Mouse (Mus musculus): ENCODE data around the gene Pkmyt1. TPM values are rescaled to one million over a fixed set of nuclear protein-coding genes. Genes with fewer than 3 reads are reported as not detected.

The Pkmyt1 gene
- polyA plus RNA-seq, 1 experiment from 2014 or later, result 16.7 TPM

- Histone ChIP-seq H3K4me1 (replicated peaks) (peaks cover 11% of the 10 kb centered on the region), H3K4me2 (no peak overlapping the region), H3K9me3 (no peaks in the 10 kb centered on the region), H3K9ac (no peak overlapping the region), H3K27me3 (peaks cover 28% of the 10 kb centered on the region), H3K4me3 (no peak overlapping the region), H3K36me3 (no peaks in the 10 kb centered on the region), H3K27ac (replicated peaks) (no peak overlapping the region)
- 7% methylated on average over 3 of the region's 3 CpGs for WGBS
- no peak for ATAC-seq (ENCODE audit: low read depth)
Observed at GRCm38 (mm10) chr17:23695801-23696200, 30.3 kb upstream of the Pkmyt1 start.

GRCm38 (mm10) chr17:23699131-23700077 is 26.7 kb upstream of the Pkmyt1 start:
- Histone ChIP-seq H3K27ac (replicated peaks) (peak overlapping the region; percentile 64), H3K4me2 (peak overlapping the region; percentile 94), H3K4me1 (replicated peaks) (peaks cover 11% of the 10 kb centered on the region), H3K4me3 (peak overlapping the region; percentile 78), H3K9me3 (no peaks in the 10 kb centered on the region), H3K36me3 (no peaks in the 10 kb centered on the region), H3K9ac (peak overlapping the region; percentile 78), H3K27me3 (peaks cover 49% of the 10 kb centered on the region)
- WGBS, result under 1% methylated on average over 74 of the region's 101 CpGs
- ATAC-seq (ENCODE audit: low read depth), result peak; percentile 80

GRCm38 (mm10) chr17:23700079-23700478 is 26.1 kb upstream of the Pkmyt1 start:
- H3K4me3 ChIP-seq, result peak overlapping the region; percentile 78
- H3K9me3 ChIP-seq, result no peaks in the 10 kb centered on the region
- WGBS, result under 1% methylated on average over 27 of the region's 28 CpGs
- peak; percentile 96 for ATAC-seq (ENCODE audit: low read depth)
- H3K4me1 ChIP-seq (replicated peaks), result peaks cover 16% of the 10 kb centered on the region
- H3K27ac ChIP-seq (replicated peaks), result peak overlapping the region; percentile 64
- H3K36me3 ChIP-seq, result no peaks in the 10 kb centered on the region
- H3K9ac ChIP-seq, result peak overlapping the region; percentile 78
- H3K27me3 ChIP-seq, result peaks cover 49% of the 10 kb centered on the region
- peak overlapping the region; percentile 94 for H3K4me2 ChIP-seq

GRCm38 (mm10) chr17:23703301-23703700 is 22.8 kb upstream of the Pkmyt1 start:
- Histone ChIP-seq H3K36me3 (no peaks in the 10 kb centered on the region), H3K27me3 (peaks cover 44% of the 10 kb centered on the region), H3K9me3 (no peaks in the 10 kb centered on the region), H3K4me3 (no peak overlapping the region), H3K4me2 (no peak overlapping the region), H3K27ac (replicated peaks) (no peak overlapping the region), H3K9ac (no peak overlapping the region), H3K4me1 (replicated peaks) (peaks cover 21% of the 10 kb centered on the region)
- ATAC-seq (ENCODE audit: low read depth), result no peak
- WGBS, result 88% methylated on average over 9 of the region's 9 CpGs

DNA sequence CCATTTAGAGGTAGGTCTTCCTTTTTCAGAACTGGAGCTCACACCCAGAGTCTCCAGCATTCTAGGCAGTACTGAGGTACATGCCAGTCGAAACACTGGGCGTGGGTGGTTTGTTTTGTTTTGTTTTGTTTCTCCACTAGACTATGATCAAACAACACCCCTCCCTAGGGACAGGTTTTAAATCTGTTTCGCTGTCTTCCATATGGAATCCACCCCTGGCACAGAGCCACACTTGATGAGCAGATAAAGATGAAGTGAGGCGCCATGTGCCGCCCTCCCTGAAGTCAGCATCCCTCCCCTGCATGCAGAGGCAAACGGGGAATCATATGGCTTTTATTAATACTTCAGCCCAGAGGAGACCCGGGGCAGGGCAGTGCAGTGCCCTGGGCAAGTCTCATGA is 21.4 kb upstream of the Pkmyt1 start:
- Histone ChIP-seq H3K4me3 (no peak overlapping the region), H3K27ac (replicated peaks) (0 out of 2 replicates have a peak overlapping the region, but pooled peaks have one; percentile 4), H3K4me1 (replicated peaks) (peaks cover 14% of the 10 kb centered on the region), H3K9me3 (no peaks in the 10 kb centered on the region), H3K9ac (peak overlapping the region; percentile 6; the same call in 1 of the 2 replicates), H3K4me2 (0 out of 2 replicates have a peak overlapping the region, but pooled peaks have one; percentile 4), H3K27me3 (peaks cover 33% of the 10 kb centered on the region), H3K36me3 (no peaks in the 10 kb centered on the region)
- WGBS, result 40% methylated on average over 7 of the region's 7 CpGs
- peak; percentile 36; the same call in 1 of the 2 replicates for ATAC-seq (ENCODE audit: low read depth)

GRCm38 (mm10) chr17:23705525-23706104 is 20.5 kb upstream of the Pkmyt1 start:
- 75% methylated on average over 7 of the region's 7 CpGs for WGBS
- Histone ChIP-seq H3K4me2 (no peak overlapping the region), H3K9me3 (no peaks in the 10 kb centered on the region), H3K4me3 (no peak overlapping the region), H3K27me3 (peaks cover 33% of the 10 kb centered on the region), H3K36me3 (no peaks in the 10 kb centered on the region), H3K4me1 (replicated peaks) (peaks cover 10% of the 10 kb centered on the region; the same call in 1 of the 2 replicates), H3K9ac (no peak overlapping the region), H3K27ac (replicated peaks) (no peak overlapping the region)
- ATAC-seq (ENCODE audit: low read depth), result peak; percentile 42; the same call in 1 of the 2 replicates

DNA sequence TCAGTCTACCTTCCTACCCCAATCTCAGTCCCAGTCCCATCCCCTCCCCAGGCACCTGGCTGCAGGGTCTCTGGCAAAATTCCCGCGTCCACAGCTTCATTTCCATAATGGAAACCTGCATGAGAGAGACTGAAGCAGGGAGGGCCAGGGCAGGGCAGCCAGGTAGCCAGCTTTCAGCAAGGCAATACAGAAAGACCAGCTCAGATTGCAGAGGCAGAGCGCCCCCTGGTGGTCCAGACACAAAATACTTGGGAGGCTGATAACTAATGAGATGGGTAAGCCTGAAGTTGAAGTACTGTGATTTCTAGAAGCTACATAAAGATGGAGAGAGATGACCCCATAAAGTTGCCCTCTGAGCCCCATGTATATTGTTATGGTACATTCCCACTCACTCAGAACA is 19.9 kb upstream of the Pkmyt1 start:
- Histone ChIP-seq H3K27me3 (peaks cover 27% of the 10 kb centered on the region), H3K4me1 (replicated peaks) (peaks cover 10% of the 10 kb centered on the region; the same call in 1 of the 2 replicates), H3K9ac (no peak overlapping the region), H3K4me2 (no peak overlapping the region), H3K36me3 (no peaks in the 10 kb centered on the region), H3K27ac (replicated peaks) (no peak overlapping the region), H3K4me3 (no peak overlapping the region), H3K9me3 (no peaks in the 10 kb centered on the region)
- ATAC-seq (ENCODE audit: low read depth), result peak; percentile 30; the same call in 1 of the 2 replicates
- 1% methylated on average over 3 of the region's 3 CpGs for WGBS

DNA sequence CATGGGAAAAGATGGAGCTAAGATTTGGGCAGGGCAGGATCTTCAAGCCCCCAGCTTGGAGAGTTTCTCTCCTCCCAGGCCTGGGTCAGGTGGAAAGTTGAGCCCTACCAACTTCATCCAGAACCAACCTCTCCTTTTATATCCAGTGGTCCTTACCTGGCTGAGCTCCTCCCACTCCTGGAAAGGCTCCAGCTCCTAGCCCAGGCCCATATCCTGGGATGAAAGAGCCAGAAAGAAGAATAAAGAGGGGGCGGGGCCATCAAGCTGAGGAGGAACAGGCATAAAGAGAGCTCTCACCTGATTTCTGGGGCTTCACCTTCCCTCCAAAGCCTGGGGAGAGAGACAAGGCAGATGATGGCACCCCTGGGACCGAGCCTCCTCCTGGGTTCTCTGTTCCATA is 9.1 kb upstream of the Pkmyt1 start:
- ATAC-seq (ENCODE audit: low read depth), result no peak

DNA sequence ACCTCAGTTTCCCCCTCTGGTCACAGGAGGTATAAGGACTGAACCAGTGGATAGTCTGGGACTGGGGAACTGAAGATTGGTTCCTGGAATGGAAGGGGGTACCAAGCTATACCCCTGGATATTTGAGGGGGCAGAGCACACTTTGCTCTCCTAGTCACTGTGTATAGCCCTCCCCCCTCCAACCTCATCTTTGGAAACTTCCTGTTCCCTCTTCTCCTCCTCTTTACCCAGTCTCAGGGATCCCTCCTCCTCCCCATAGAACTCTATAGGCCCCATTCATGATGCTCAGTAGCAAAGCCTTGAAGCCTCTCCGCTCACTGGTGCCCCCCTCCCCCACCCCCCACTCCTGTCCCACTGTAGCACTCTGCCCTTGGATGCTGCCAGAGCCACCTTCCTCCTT is 6.7 kb upstream of the Pkmyt1 start:
- H3K4me3 ChIP-seq, result no peak overlapping the region
- H3K4me1 ChIP-seq (replicated peaks), result no peaks in the 10 kb centered on the region
- WGBS, result 13% methylated on average over 1 of the region's 1 CpGs
- no peak overlapping the region for H3K9ac ChIP-seq
- no peak overlapping the region for H3K27ac ChIP-seq (replicated peaks)
- no peaks in the 10 kb centered on the region for H3K36me3 ChIP-seq
- H3K4me2 ChIP-seq, result no peak overlapping the region
- H3K9me3 ChIP-seq, result no peaks in the 10 kb centered on the region
- 0 out of 2 replicates have a peak, but pooled peaks cover 1% of the 10 kb centered on the region for H3K27me3 ChIP-seq
- ATAC-seq (ENCODE audit: low read depth), result no peak

More for the DNA sequence above, 9.1 kb upstream of the Pkmyt1 start:
- no peaks in the 10 kb centered on the region for H3K36me3 ChIP-seq
- H3K9ac ChIP-seq, result no peak overlapping the region
- no peaks in the 10 kb centered on the region for H3K4me1 ChIP-seq (replicated peaks)
- H3K27me3 ChIP-seq, result 0 out of 2 replicates have a peak, but pooled peaks cover 11% of the 10 kb centered on the region
- H3K9me3 ChIP-seq, result no peaks in the 10 kb centered on the region
- WGBS, result 63% methylated on average over 2 of the region's 2 CpGs
- H3K27ac ChIP-seq (replicated peaks), result no peak overlapping the region
- H3K4me2 ChIP-seq, result no peak overlapping the region
- H3K4me3 ChIP-seq, result no peak overlapping the region

DNA sequence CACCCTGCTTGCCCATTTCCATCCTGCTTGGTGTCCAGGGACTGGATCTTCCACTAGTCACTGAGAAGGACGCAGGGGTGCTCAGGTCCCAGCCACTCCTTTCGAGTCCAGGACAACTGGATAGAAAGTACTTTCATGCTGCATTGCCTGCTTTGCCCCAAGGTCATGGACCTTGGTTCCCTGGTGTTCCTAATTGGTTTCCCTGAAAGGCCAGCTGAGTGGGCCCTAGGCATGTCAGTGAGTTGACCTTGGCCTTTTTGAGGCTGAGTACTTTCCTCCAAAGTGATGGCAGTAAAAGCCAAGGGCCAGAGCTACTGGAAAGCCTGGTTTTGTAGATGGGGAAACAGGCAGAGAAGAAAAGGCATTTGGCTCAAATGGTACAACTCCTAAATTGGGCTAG is 4.2 kb upstream of the Pkmyt1 start:
- no peak overlapping the region for H3K4me3 ChIP-seq
- no peaks in the 10 kb centered on the region for H3K9me3 ChIP-seq
- H3K36me3 ChIP-seq, result no peaks in the 10 kb centered on the region
- ATAC-seq (ENCODE audit: low read depth), result no peak
- WGBS, result 88% methylated on average over 2 of the region's 2 CpGs
- H3K4me2 ChIP-seq, result no peak overlapping the region
- H3K27me3 ChIP-seq, result no peaks in the 10 kb centered on the region
- no peak overlapping the region for H3K9ac ChIP-seq
- no peak overlapping the region for H3K27ac ChIP-seq (replicated peaks)
- H3K4me1 ChIP-seq (replicated peaks), result peaks cover 8% of the 10 kb centered on the region

DNA sequence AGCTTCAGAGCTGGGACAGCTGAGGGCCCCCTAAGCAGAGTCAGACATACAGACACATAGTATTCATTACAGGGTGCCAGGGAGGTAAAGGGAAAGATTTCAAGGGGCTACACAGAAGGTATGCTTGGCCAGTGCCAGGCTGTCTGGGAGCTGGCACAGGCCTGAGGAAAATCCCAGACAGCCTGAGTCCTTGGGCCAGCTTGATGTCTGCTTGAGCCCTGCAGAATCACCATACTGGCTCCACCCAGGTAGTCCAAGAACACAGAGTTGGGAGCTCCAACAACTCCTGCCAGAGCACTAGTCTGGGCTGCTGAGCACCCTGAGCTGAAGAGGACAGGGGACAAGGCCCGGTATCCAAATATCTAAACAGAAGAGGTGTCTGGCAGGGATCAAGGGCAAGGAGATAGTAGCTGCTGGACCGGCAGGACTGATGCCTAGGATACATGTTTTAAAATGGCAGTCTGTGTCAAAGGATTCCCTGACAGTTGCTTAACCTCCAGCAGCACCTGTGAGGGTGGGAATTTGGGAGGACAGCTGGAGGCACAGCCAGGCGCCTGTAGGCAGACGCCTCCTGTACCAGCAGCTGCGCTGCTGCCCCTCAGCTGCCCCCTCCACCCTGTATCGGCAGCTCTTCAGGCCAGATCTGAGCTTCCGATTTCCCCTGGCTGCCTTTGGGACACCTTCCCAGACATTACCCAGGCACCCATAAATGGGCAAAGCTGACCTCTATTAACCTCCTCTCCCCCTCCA is 3.6 kb upstream of the Pkmyt1 start, which contains the start of gene 1520401A03Rik:
Gene 1520401A03Rik, minus strand, starts transcription at position 408 of the 750 bp plus-strand sequence.
- Histone ChIP-seq H3K27me3 (no peaks in the 10 kb centered on the region), H3K4me1 (replicated peaks) (peaks cover 13% of the 10 kb centered on the region), H3K9me3 (no peaks in the 10 kb centered on the region), H3K4me3 (no peak within 1 kb of the TSS), H3K9ac (no peak within 1 kb of the TSS), H3K36me3 (no peaks in the 10 kb centered on the region), H3K27ac (replicated peaks) (no peak within 1 kb of the TSS), H3K4me2 (no peak within 1 kb of the TSS)
- no peak for ATAC-seq (ENCODE audit: low read depth)
- WGBS, result 74% methylated on average over 7 of the region's 7 CpGs

All from neural tube, embryonic 13.5 days (tissue).